Mouse (Mus musculus) ovary, postnatal 36 days (tissue): ENCODE data around the gene Kdm5c.
"Not testable (repeated sequence)": the region's sequence is repeated elsewhere in the genome, so short reads cannot be mapped to it uniquely, and the experiment has no call there.

Experiments used
- DNase-seq: peaks from one replicate; pipeline ENCODE4 v3.0.0; 2022; ENCODE audit warnings: low spot score, mixed read lengths

Kdm5c gene

GRCm38 (mm10) chrX:152232781-152233763, at the start of gene Kdm5c:
Gene Kdm5c (plus strand): TSS chrX:152233020.
- peak; percentile 97 for DNase-seq

GRCm38 (mm10) chrX:152187151-152187550, 45.7 kb upstream of the Kdm5c start:
- DNase-seq = no peak

GRCm38 (mm10) chrX:152191266-152191665, 41.6 kb upstream of the Kdm5c start:
- DNase-seq = no peak

GRCm38 (mm10) chrX:152197814-152198648, 34.8 kb upstream of the Kdm5c start:
- no peak for DNase-seq

- no peak for DNase-seq
These were observed 30.9 kb upstream of the Kdm5c start for GRCm38 (mm10) chrX:152201737-152202421.

- DNase-seq = no peak
These were observed 30.3 kb upstream of the Kdm5c start for GRCm38 (mm10) chrX:152202422-152203103.

- no peak for DNase-seq
These were observed 29.6 kb upstream of the Kdm5c start for GRCm38 (mm10) chrX:152203247-152203646.

GRCm38 (mm10) chrX:152205486-152205885, 27.3 kb upstream of the Kdm5c start:
- no peak for DNase-seq

- DNase-seq = no peak
These were observed 18.1 kb upstream of the Kdm5c start for GRCm38 (mm10) chrX:152214703-152215102.

- DNase-seq = no peak
These were observed 14.3 kb upstream of the Kdm5c start for GRCm38 (mm10) chrX:152218529-152218928.

GRCm38 (mm10) chrX:152221721-152222120, 11.1 kb upstream of the Kdm5c start:
- no peak for DNase-seq

GRCm38 (mm10) chrX:152222226-152222625, 10.6 kb upstream of the Kdm5c start:
- DNase-seq = no peak

- DNase-seq = no peak
These were observed 9.5 kb upstream of the Kdm5c start for GRCm38 (mm10) chrX:152223313-152223712.

- no peak for DNase-seq
These were observed 8.5 kb upstream of the Kdm5c start for GRCm38 (mm10) chrX:152224280-152224679.

- no peak for DNase-seq
These were observed 1.3 kb downstream of the Kdm5c start for GRCm38 (mm10) chrX:152234125-152234524.

- no peak for DNase-seq
These were observed 2.9 kb downstream of the Kdm5c start for GRCm38 (mm10) chrX:152235758-152236157.

- DNase-seq = not testable (repeated sequence)
These were observed 10.3 kb downstream of the Kdm5c start for GRCm38 (mm10) chrX:152243140-152243539.

- no peak for DNase-seq
These were observed 11.8 kb downstream of the Kdm5c start for GRCm38 (mm10) chrX:152244492-152245189.

- no peak for DNase-seq
These were observed 38.4 kb downstream of the Kdm5c start for GRCm38 (mm10) chrX:152271189-152271588.

- no peak for DNase-seq
These were observed 46.6 kb downstream of the Kdm5c start for GRCm38 (mm10) chrX:152279384-152279783.

GRCm38 (mm10) chrX:152284746-152285145, 51.9 kb downstream of the Kdm5c start:
- DNase-seq = no peak
